Mouse (Mus musculus): ENCODE measurements around the gene Lpp. TPM values are rescaled to one million over a fixed set of nuclear protein-coding genes. Genes with fewer than 3 reads are reported as not detected.

The Lpp gene
- total and polyA plus RNA-seq, 2 experiments from 2014 or later, result 7.9 to 15.9 TPM

DNA sequence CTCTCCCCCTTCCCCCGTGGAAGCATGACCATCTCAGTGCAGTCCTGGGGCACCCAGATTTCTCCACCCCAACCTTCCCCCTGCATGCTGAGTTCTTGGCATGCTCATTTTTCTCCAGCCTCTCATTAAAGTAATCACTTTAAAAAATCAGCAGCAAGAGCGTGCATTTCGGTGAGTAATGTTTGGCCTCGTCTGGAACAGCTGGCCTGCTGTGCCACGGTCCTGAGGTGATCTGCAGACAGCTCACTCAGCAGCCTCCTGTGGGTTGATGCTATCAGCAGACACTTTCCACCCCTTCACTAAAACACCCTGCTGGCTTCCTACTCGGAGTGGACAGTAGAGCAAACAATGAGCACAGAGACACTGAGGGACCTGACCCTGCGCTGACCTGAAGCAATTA, 437.6 kb downstream of the Lpp start:
- TF ChIP-seq CTCF (IDR thresholded peaks at IDR 0.05), result no peak
- WGBS, result 65% methylated on average over 7 of the region's 7 CpGs

DNA sequence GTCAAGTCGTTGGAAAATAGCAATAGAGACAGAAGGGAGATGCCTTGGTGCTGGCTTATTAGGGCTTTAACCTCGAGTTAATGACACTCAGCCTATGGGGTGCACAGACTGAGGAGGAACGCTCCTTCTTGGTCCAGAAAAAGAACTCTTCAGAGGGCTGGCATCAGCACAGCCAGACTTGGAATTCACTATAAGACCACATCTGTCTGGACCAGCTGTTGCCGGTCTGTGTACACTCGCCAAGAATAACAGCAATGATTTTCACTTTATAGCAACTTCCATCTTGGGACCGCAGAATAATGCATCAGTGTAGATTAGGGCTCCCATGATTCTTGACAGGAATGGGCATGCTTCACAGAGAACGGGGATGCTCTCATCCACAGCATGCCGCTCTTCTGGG, 439.9 kb downstream of the Lpp start:
- Histone ChIP-seq H3K4me1 (ENCODE audit: insufficient read depth, low read length) (no peaks in the 10 kb centered on the region), H3K4me2 (ENCODE audit: low read depth, low read length, poor library complexity, severe bottlenecking) (no peak overlapping the region), H3K4me3 (ENCODE audit: low read depth, low read length) (no peak overlapping the region), H3K36me3 (ENCODE audit: insufficient read depth, low read length) (no peaks in the 10 kb centered on the region), H3K27ac (ENCODE audit: low read depth, low read length) (no peak overlapping the region), H3K27me3 (ENCODE audit: insufficient read depth, low read length) (no peaks in the 10 kb centered on the region), H3K9me3 (ENCODE audit: low read length) (no peaks in the 10 kb centered on the region), H3K9ac (replicated peaks; ENCODE audit: low read length, poor library complexity, severe bottlenecking) (no peak overlapping the region)
- 82% methylated on average over 8 of the region's 8 CpGs for WGBS
- TF ChIP-seq CTCF (IDR thresholded peaks at IDR 0.05), result no peak
- no peak for DNase-seq (ENCODE audit: low spot score)
- no peak for ATAC-seq (ENCODE audit: low FRiP score)

More for the DNA sequence above, 437.6 kb downstream of the Lpp start:
- H3K9ac ChIP-seq (replicated peaks; ENCODE audit: low read length, poor library complexity, severe bottlenecking), result no peak overlapping the region
- H3K36me3 ChIP-seq (ENCODE audit: insufficient read depth, low read length), result no peaks in the 10 kb centered on the region
- H3K27me3 ChIP-seq (ENCODE audit: insufficient read depth, low read length), result no peaks in the 10 kb centered on the region
- ATAC-seq (ENCODE audit: low FRiP score) (no peak), DNase-seq (ENCODE audit: low spot score) (no peak)
- H3K9me3 ChIP-seq (ENCODE audit: low read length), result no peaks in the 10 kb centered on the region
- no peaks in the 10 kb centered on the region for H3K4me1 ChIP-seq (ENCODE audit: insufficient read depth, low read length)
- H3K27ac ChIP-seq (ENCODE audit: low read depth, low read length), result no peak overlapping the region
- no peak overlapping the region for H3K4me3 ChIP-seq (ENCODE audit: low read depth, low read length)
- H3K4me2 ChIP-seq (ENCODE audit: low read depth, low read length, poor library complexity, severe bottlenecking), result no peak overlapping the region

DNA sequence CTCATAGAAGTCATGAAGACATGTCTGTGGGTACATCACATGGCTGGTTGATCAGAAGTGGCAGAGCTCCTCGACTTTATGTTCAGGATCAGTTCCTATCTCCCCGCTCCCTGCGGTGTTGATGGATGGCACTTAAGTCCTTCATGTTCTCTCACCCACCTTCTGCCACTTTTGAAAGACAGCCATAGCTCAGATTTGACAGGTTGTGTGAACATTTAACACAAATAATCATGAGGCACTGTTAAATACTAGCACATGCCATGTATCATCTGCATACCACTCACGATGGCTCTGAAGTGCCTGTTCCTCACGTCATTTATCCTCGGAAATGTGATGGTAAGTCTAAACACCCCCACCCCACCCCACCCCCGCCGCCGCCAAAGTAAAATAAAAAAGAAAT, 441.2 kb downstream of the Lpp start:
- Histone ChIP-seq H3K9me3 (ENCODE audit: low read length) (no peaks in the 10 kb centered on the region), H3K4me1 (ENCODE audit: insufficient read depth, low read length) (no peaks in the 10 kb centered on the region), H3K36me3 (ENCODE audit: insufficient read depth, low read length) (no peaks in the 10 kb centered on the region), H3K9ac (replicated peaks; ENCODE audit: low read length, poor library complexity, severe bottlenecking) (no peak overlapping the region), H3K27ac (ENCODE audit: low read depth, low read length) (no peak overlapping the region), H3K4me2 (ENCODE audit: low read depth, low read length, poor library complexity, severe bottlenecking) (no peak overlapping the region), H3K4me3 (ENCODE audit: low read depth, low read length) (no peak overlapping the region), H3K27me3 (ENCODE audit: insufficient read depth, low read length) (no peaks in the 10 kb centered on the region)
- DNase-seq (ENCODE audit: low spot score), result no peak
- ATAC-seq (ENCODE audit: low FRiP score), result no peak
- WGBS, result 90% methylated on average over 9 of the region's 9 CpGs
- TF ChIP-seq CTCF (IDR thresholded peaks at IDR 0.05), result no peak

DNA sequence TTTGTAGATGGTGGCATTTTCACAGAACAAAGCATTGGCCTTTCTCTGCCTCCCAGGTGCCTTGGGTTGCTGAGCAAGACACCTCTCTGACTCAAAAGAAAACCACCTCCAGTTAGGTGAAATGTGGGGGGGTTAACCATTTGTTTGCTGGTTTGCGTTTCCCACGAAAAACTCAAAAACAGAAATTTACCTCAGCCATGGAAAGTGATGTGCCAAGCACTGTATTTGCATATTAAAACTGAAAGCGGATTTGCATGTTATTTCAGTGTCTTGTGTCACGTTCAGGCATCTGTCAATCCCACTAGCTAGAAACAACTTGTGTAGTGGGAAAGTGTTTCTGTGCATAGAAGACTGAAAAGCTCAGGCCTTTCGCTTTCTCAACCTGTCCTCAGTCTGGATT, 443.2 kb downstream of the Lpp start:
- Histone ChIP-seq H3K4me1 (ENCODE audit: insufficient read depth, low read length) (no peaks in the 10 kb centered on the region), H3K9ac (replicated peaks; ENCODE audit: low read length, poor library complexity, severe bottlenecking) (no peak overlapping the region), H3K4me2 (ENCODE audit: low read depth, low read length, poor library complexity, severe bottlenecking) (no peak overlapping the region), H3K9me3 (ENCODE audit: low read length) (no peaks in the 10 kb centered on the region), H3K27ac (ENCODE audit: low read depth, low read length) (no peak overlapping the region), H3K36me3 (ENCODE audit: insufficient read depth, low read length) (no peaks in the 10 kb centered on the region), H3K27me3 (ENCODE audit: insufficient read depth, low read length) (no peaks in the 10 kb centered on the region), H3K4me3 (ENCODE audit: low read depth, low read length) (no peak overlapping the region)
- no peak for TF ChIP-seq CTCF (IDR thresholded peaks at IDR 0.05)
- DNase-seq (ENCODE audit: low spot score) (no peak), ATAC-seq (ENCODE audit: low FRiP score) (no peak)
- 77% methylated on average over 5 of the region's 5 CpGs for WGBS

DNA sequence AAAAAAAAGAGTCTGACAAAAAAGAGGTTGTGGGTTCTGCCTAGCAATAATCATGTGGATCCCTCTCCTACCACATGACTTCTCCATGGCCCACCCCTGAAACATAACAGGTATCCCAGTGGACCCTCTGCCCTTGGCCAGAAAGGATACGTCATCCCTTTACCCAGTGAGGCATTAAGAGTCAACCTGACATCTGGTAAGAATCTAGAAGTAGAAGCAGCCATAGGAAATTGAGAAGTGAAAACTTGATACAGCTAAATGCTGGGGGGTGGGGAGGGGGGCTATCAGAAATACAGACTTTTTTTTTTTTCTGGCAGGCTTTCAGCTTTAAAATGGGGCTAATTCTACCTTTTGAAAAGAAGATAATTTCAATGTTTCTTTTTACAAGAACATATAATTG, 445.7 kb downstream of the Lpp start:
- ATAC-seq (ENCODE audit: low FRiP score), result no peak
- 100% methylated on average over 1 of the region's 1 CpGs for WGBS
- Histone ChIP-seq H3K9ac (replicated peaks; ENCODE audit: low read length, poor library complexity, severe bottlenecking) (no peak overlapping the region), H3K4me3 (ENCODE audit: low read depth, low read length) (no peak overlapping the region), H3K36me3 (ENCODE audit: insufficient read depth, low read length) (no peaks in the 10 kb centered on the region), H3K4me2 (ENCODE audit: low read depth, low read length, poor library complexity, severe bottlenecking) (no peak overlapping the region), H3K9me3 (ENCODE audit: low read length) (no peaks in the 10 kb centered on the region), H3K4me1 (ENCODE audit: insufficient read depth, low read length) (no peaks in the 10 kb centered on the region), H3K27ac (ENCODE audit: low read depth, low read length) (no peak overlapping the region), H3K27me3 (ENCODE audit: insufficient read depth, low read length) (no peaks in the 10 kb centered on the region)
- DNase-seq (ENCODE audit: low spot score), result no peak
- TF ChIP-seq CTCF (IDR thresholded peaks at IDR 0.05), result no peak

DNA sequence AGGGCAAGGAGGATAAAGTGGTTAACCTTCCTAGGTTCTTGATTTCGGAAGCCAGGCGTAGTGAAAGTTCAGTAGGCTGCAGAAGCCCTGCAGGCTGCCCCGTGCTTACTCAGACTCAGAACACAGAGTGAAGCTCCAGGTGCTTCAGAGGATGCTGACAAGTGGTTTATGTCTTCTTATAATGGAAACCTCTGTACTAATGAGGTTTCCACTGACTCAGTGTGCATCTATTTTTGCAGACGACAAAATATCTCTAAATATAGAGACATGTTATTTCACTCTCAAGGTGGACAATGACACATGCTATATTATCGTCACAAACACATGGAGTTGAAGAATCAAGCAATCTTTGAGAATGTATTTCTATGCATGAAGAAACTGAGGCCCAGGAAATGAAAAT, 446.8 kb downstream of the Lpp start:
- WGBS, result 94% methylated on average over 5 of the region's 5 CpGs
- Histone ChIP-seq H3K9ac (replicated peaks; ENCODE audit: low read length, poor library complexity, severe bottlenecking) (no peak overlapping the region), H3K27ac (ENCODE audit: low read depth, low read length) (no peak overlapping the region), H3K9me3 (ENCODE audit: low read length) (no peaks in the 10 kb centered on the region), H3K36me3 (ENCODE audit: insufficient read depth, low read length) (no peaks in the 10 kb centered on the region), H3K4me3 (ENCODE audit: low read depth, low read length) (no peak overlapping the region), H3K4me2 (ENCODE audit: low read depth, low read length, poor library complexity, severe bottlenecking) (no peak overlapping the region), H3K4me1 (ENCODE audit: insufficient read depth, low read length) (no peaks in the 10 kb centered on the region), H3K27me3 (ENCODE audit: insufficient read depth, low read length) (no peaks in the 10 kb centered on the region)
- DNase-seq (ENCODE audit: low spot score), result no peak
- TF ChIP-seq CTCF (IDR thresholded peaks at IDR 0.05), result no peak
- no peak for ATAC-seq (ENCODE audit: low FRiP score)
